Mouse (Mus musculus): ENCODE results near the gene 0610030E20Rik. TPM values are rescaled to one million over a fixed set of nuclear protein-coding genes. Genes with fewer than 3 reads are reported as not detected.

0610030E20Rik gene
- total and polyA plus RNA-seq, 3 experiments = 8.2 to 9.1 (median 8.7) TPM

DNA sequence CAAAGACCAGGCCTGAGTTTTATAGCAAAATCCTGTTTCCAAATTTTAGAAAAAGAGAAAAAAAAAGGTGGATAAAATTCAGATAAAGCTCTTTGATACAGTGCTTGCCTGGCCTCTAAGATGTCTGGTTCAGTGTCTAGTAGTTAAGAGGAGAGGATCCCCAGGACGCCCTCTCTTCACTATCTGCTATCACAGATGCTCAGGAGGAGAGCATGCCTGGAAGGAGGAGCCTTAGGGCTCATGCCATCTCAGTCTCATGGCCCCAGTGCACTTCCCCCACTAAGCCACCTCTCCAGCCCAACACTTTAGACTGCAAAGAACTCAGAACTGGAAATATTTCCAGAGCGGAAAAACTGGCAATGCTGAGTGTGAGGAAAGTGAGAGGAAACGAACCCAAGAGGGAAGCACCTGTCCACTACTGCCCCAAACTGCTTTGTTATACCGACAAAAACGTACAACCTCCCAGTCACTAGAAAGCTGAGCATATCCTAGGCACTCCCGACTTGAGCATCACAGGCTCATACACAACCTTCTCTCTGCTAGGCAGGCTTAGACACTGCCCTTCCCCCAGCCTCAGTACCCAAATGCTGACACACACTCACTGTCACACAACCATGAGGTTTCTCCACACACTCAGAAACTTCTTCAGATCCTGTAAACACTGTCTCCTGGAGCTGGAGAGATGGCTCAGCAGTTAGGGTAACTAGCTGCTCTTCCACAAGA lies 23.2 kb upstream of the 0610030E20Rik start:
- Histone ChIP-seq H3K27me3 (ENCODE audit: control insufficient read depth, insufficient read depth, low read length) (no peaks in the 10 kb centered on the region), H3K9ac (ENCODE audit: low read depth, low read length) (no peak overlapping the region), H3K36me3 (ENCODE audit: control insufficient read depth, insufficient read depth, low read length) (no peaks in the 10 kb centered on the region), H3K79me2 (replicated peaks; ENCODE audit: control insufficient read depth, insufficient read depth, low read length) (no peaks in the 10 kb centered on the region), H3K4me1 (ENCODE audit: control insufficient read depth, insufficient read depth, low read length) (no peaks in the 10 kb centered on the region), H3K4me3 (no peak overlapping the region), H3K27ac (no peak overlapping the region)
- no peak for DNase-seq
- TF ChIP-seq CTCF (IDR thresholded peaks at IDR 0.05) (no peak), EP300 (IDR thresholded peaks at IDR 0.05; ENCODE audit: insufficient read depth, low read depth, low read length) (no peak), POLR2A (IDR thresholded peaks at IDR 0.05; ENCODE audit: insufficient read depth, low read depth, low read length) (no peak)
- 76% methylated on average over 6 of the region's 6 CpGs for whole genome bisulfite sequencing
- intact Hi-C loops (cut with DNase I) = no loop called here

DNA sequence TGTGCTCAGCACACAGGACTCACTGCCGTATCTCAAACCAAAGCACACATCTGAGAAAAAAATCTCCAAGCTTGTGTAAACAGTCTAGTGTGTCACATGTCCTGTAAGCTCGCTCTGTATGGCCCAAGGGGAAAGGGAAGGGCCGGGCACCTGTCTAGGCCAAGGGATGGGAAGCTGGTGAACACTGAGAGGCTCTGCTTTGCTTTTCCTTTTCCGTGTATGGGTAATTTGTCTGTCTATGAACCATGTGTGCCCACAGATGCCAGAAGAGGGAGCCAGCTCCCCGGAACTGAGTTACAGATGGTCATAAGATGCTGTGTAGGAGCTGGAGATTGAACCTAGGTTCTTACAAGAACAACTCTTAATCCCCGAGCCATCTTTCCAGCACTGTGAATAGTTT lies 20.8 kb upstream of the 0610030E20Rik start:
- no peak overlapping the region for H3K27ac ChIP-seq
- no peak for TF ChIP-seq POLR2A (IDR thresholded peaks at IDR 0.05; ENCODE audit: insufficient read depth, low read depth, low read length)
- no peak for TF ChIP-seq EP300 (IDR thresholded peaks at IDR 0.05; ENCODE audit: insufficient read depth, low read depth, low read length)
- TF ChIP-seq CTCF (IDR thresholded peaks at IDR 0.05) = peak; percentile 56
- H3K79me2 ChIP-seq (replicated peaks; ENCODE audit: control insufficient read depth, insufficient read depth, low read length) = no peaks in the 10 kb centered on the region
- no peaks in the 10 kb centered on the region for H3K27me3 ChIP-seq (ENCODE audit: control insufficient read depth, insufficient read depth, low read length)
- no peaks in the 10 kb centered on the region for H3K4me1 ChIP-seq (ENCODE audit: control insufficient read depth, insufficient read depth, low read length)
- 56% methylated on average over 6 of the region's 6 CpGs for WGBS
- no peak overlapping the region for H3K4me3 ChIP-seq
- no peaks in the 10 kb centered on the region for H3K36me3 ChIP-seq (ENCODE audit: control insufficient read depth, insufficient read depth, low read length)
- intact Hi-C loops (cut with DNase I) = no loop called here
- H3K9ac ChIP-seq (ENCODE audit: low read depth, low read length) = no peak overlapping the region
- DNase-seq = no peak

DNA sequence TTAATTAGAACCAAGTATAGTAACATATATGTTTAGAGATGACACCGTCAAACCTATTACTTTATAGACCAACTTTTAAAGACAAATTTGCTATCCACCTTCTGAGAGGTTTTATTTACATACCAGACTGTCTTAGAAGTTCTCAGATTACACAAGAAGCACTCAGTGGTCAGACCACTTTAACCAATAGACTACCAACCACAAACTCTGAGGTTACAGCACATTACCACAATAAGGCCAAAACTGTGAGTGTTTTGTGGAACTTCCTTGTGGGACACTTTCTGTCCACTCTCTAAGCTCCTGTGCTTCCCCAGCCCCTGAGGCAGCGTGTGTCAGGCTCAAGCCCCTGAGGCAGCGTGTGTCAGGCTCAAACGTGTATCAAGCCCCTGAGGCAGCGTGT lies 18.1 kb upstream of the 0610030E20Rik start:
- Histone ChIP-seq H3K4me1 (ENCODE audit: control insufficient read depth, insufficient read depth, low read length) (peaks cover 2% of the 10 kb centered on the region), H3K27ac (no peak overlapping the region), H3K4me3 (no peak overlapping the region), H3K36me3 (ENCODE audit: control insufficient read depth, insufficient read depth, low read length) (no peaks in the 10 kb centered on the region; the same call in none of the 2 replicates), H3K9ac (ENCODE audit: low read depth, low read length) (no peak overlapping the region), H3K79me2 (replicated peaks; ENCODE audit: control insufficient read depth, insufficient read depth, low read length) (no peaks in the 10 kb centered on the region), H3K27me3 (ENCODE audit: control insufficient read depth, insufficient read depth, low read length) (no peaks in the 10 kb centered on the region)
- intact Hi-C loops (cut with DNase I) = no loop called here
- 87% methylated on average over 5 of the region's 5 CpGs for WGBS
- DNase-seq = no peak
- TF ChIP-seq EP300 (IDR thresholded peaks at IDR 0.05; ENCODE audit: insufficient read depth, low read depth, low read length) (no peak), CTCF (IDR thresholded peaks at IDR 0.05) (no peak), POLR2A (IDR thresholded peaks at IDR 0.05; ENCODE audit: insufficient read depth, low read depth, low read length) (no peak)

DNA sequence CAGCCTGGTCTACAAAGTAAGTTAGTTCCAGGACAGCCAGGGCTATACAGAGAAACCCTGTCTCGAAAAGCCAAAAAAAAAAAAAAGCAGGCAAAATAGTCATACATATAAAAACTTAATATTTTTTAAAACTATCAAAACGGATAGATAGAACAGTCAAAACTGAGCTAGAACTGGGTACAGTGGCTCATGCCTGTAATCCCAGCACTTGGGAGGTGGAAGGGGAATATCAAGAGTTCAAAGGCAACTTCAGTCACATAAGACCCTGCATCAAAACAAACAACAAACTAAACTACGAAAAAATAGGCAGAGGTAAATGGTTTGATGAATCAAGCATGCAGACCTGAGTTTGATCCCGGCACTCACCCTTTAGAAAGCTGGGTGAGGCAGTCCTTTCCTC lies 17.0 kb upstream of the 0610030E20Rik start:
- intact Hi-C loops (cut with DNase I) = loop anchor here (10.0 kb wide), 1 partner anchor 435 kb away; no protein-coding TSS in a partner anchor
- Histone ChIP-seq H3K27ac (no peak overlapping the region), H3K9ac (ENCODE audit: low read depth, low read length) (no peak overlapping the region), H3K36me3 (ENCODE audit: control insufficient read depth, insufficient read depth, low read length) (no peaks in the 10 kb centered on the region; the same call in none of the 2 replicates), H3K27me3 (ENCODE audit: control insufficient read depth, insufficient read depth, low read length) (no peaks in the 10 kb centered on the region), H3K4me1 (ENCODE audit: control insufficient read depth, insufficient read depth, low read length) (peaks cover 2% of the 10 kb centered on the region), H3K79me2 (replicated peaks; ENCODE audit: control insufficient read depth, insufficient read depth, low read length) (no peaks in the 10 kb centered on the region), H3K4me3 (no peak overlapping the region)
- no peak for DNase-seq
- TF ChIP-seq CTCF (IDR thresholded peaks at IDR 0.05) (no peak), POLR2A (IDR thresholded peaks at IDR 0.05; ENCODE audit: insufficient read depth, low read depth, low read length) (no peak), EP300 (IDR thresholded peaks at IDR 0.05; ENCODE audit: insufficient read depth, low read depth, low read length) (no peak)
- WGBS = 90% methylated on average over 4 of the region's 4 CpGs

DNA sequence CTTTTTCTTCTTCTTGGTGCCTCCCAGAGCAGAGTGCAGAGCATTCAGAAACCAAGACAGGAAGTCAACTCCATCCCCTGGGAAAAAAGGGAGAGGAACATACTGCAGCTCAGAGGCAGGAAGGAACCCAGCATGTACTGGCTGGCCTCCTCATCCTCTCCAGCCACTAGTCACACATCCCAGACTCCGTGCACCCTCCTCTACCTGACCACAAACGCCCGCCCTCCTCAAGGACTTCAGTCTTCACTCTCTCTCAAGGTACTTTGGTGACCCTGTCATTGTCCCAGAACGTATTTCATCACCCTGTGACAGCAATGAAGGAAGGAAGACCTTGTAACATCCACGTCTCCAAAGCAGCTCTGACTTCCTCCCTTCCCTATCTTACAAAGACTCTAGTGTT lies 14.0 kb upstream of the 0610030E20Rik start:
- H3K4me3 ChIP-seq = no peak overlapping the region
- H3K27ac ChIP-seq = peak overlapping the region; percentile 45
- H3K36me3 ChIP-seq (ENCODE audit: control insufficient read depth, insufficient read depth, low read length) = no peaks in the 10 kb centered on the region; the same call in none of the 2 replicates
- H3K9ac ChIP-seq (ENCODE audit: low read depth, low read length) = no peak overlapping the region
- no peaks in the 10 kb centered on the region for H3K79me2 ChIP-seq (replicated peaks; ENCODE audit: control insufficient read depth, insufficient read depth, low read length)
- H3K4me1 ChIP-seq (ENCODE audit: control insufficient read depth, insufficient read depth, low read length) = peaks cover 2% of the 10 kb centered on the region
- intact Hi-C loops (cut with DNase I) = loop anchor here (10.0 kb wide), 1 partner anchor 438 kb away; no protein-coding TSS in a partner anchor
- TF ChIP-seq EP300 (IDR thresholded peaks at IDR 0.05; ENCODE audit: insufficient read depth, low read depth, low read length) (no peak), CTCF (IDR thresholded peaks at IDR 0.05) (no peak), POLR2A (IDR thresholded peaks at IDR 0.05; ENCODE audit: insufficient read depth, low read depth, low read length) (no peak)
- no peaks in the 10 kb centered on the region for H3K27me3 ChIP-seq (ENCODE audit: control insufficient read depth, insufficient read depth, low read length)
- no peak for DNase-seq
- 30% methylated on average over 5 of the region's 5 CpGs for WGBS

DNA sequence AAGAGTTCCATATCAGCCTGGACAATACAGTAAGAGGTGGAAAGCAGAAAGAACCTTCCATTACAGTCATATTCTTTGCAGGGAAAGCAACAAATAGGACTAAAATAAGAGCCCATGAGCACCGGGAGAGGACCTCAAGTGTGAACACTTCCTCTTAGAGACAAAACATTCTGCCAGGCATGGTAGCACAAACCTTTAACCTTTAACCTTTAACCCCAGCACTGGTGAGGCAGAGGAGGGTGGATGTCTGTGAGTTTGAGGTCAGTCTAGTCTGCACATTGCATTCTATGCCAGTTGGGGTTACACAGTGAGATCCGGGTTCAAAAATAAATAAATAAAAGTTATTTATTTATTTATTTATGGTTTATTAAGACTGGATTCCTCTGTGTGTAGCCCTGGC lies 6.6 kb upstream of the 0610030E20Rik start:
- Histone ChIP-seq H3K9ac (ENCODE audit: low read depth, low read length) (no peak overlapping the region), H3K4me3 (no peak overlapping the region), H3K4me1 (ENCODE audit: control insufficient read depth, insufficient read depth, low read length) (peaks cover 2% of the 10 kb centered on the region; the same call in 1 of the 2 replicates), H3K27me3 (ENCODE audit: control insufficient read depth, insufficient read depth, low read length) (no peaks in the 10 kb centered on the region), H3K27ac (no peak overlapping the region), H3K36me3 (ENCODE audit: control insufficient read depth, insufficient read depth, low read length) (peaks cover 4% of the 10 kb centered on the region; the same call in 1 of the 2 replicates), H3K79me2 (replicated peaks; ENCODE audit: control insufficient read depth, insufficient read depth, low read length) (peaks cover 2% of the 10 kb centered on the region; the same call in 1 of the 2 replicates)
- no peak for DNase-seq
- TF ChIP-seq EP300 (IDR thresholded peaks at IDR 0.05; ENCODE audit: insufficient read depth, low read depth, low read length) (no peak), CTCF (IDR thresholded peaks at IDR 0.05) (no peak), POLR2A (IDR thresholded peaks at IDR 0.05; ENCODE audit: insufficient read depth, low read depth, low read length) (no peak)
- intact Hi-C loops (cut with DNase I) = no loop called here
- WGBS = 60% methylated on average over 2 of the region's 2 CpGs

Measured in heart, adult 2 months (tissue).